Comparison of ENCODE assay signal across 37 mouse cellular contexts in genomic region chr9:97420896-97421295, GRCm38 (mm10). TPM values are rescaled to one million over a fixed set of nuclear protein-coding genes. Genes with fewer than 3 reads are reported as not detected.
"Had no signal": no experiment of that assay in that cellular context is flagged by ENCODE, and none has a peak within 500 bp of the region (broad histone marks: within the 10 kb centered on the region; RNA-seq: fewer than 3 reads in every experiment).

No protein-coding gene starts in this region.

- ATAC-seq: forebrain, postnatal 0 days; hindbrain, embryonic 16.5 days; inflammation-experienced regulatory T-cells, adult 6 months; intestine, embryonic 15.5 days; intestine, postnatal 0 days; liver, embryonic 12.5 days had no signal

- H3K4me3 ChIP-seq: gastrocnemius, adult 2 months; heart, embryonic 10.5 days; heart, embryonic 12.5 days; hindbrain, embryonic 10.5 days; hindbrain, embryonic 12.5 days; intestine, embryonic 15.5 days; layer of hippocampus, adult 2 months; left cerebral cortex, adult 2 months; limb, embryonic 13.5 days; limb, embryonic 15.5 days; liver, embryonic 12.5 days had no signal

- H3K9ac ChIP-seq: forebrain, postnatal 0 days; heart, embryonic 12.5 days; hindbrain, embryonic 12.5 days; hindbrain, embryonic 14.5 days; intestine, embryonic 15.5 days; limb, embryonic 13.5 days; limb, embryonic 15.5 days; liver, embryonic 12.5 days; liver, embryonic 14.5 days had no signal

- H3K27ac ChIP-seq: gastrocnemius, adult 2 months; heart, embryonic 10.5 days; hindbrain, embryonic 10.5 days; hindbrain, embryonic 12.5 days; hindbrain, embryonic 14.5 days; intestine, embryonic 15.5 days; layer of hippocampus, adult 2 months; left cerebral cortex, adult 2 months; limb, embryonic 13.5 days; limb, embryonic 15.5 days; liver, embryonic 12.5 days; liver, embryonic 14.5 days had no signal

- H3K9me3 ChIP-seq: heart, embryonic 10.5 days; heart, embryonic 12.5 days; hindbrain, embryonic 10.5 days; hindbrain, embryonic 12.5 days; intestine, embryonic 15.5 days; limb, embryonic 13.5 days; limb, embryonic 15.5 days; liver, embryonic 12.5 days had no signal

- H3K4me2 ChIP-seq: heart, embryonic 12.5 days; hindbrain, embryonic 12.5 days; hindbrain, embryonic 14.5 days; intestine, embryonic 15.5 days; limb, embryonic 13.5 days; limb, embryonic 15.5 days; liver, embryonic 12.5 days had no signal

- H3K36me3 ChIP-seq: heart, embryonic 10.5 days; heart, embryonic 12.5 days; hindbrain, embryonic 10.5 days; hindbrain, embryonic 12.5 days; intestine, embryonic 15.5 days; limb, embryonic 13.5 days; limb, embryonic 15.5 days; liver, embryonic 12.5 days had no signal

- H3K4me1 ChIP-seq: heart, embryonic 10.5 days; heart, embryonic 12.5 days; hindbrain, embryonic 10.5 days; hindbrain, embryonic 12.5 days; intestine, embryonic 15.5 days; limb, embryonic 13.5 days; limb, embryonic 15.5 days; liver, embryonic 12.5 days had no signal

- H3K27me3 ChIP-seq: heart, embryonic 12.5 days; hindbrain, embryonic 12.5 days; intestine, embryonic 15.5 days; limb, embryonic 13.5 days; limb, embryonic 15.5 days; liver, embryonic 12.5 days had no signal

- DNase-seq: forebrain, postnatal 0 days; gastrocnemius, adult 2 months; gastrocnemius, postnatal 10 days; gastrocnemius, postnatal 25 days; heart, postnatal 10 days; heart, postnatal 4 days; kidney, adult 18-20 months; kidney, postnatal 10 days; kidney, postnatal 4 days; left cerebral cortex, postnatal 4 days had no signal

RNA-seq across cellular contexts. Expression of gene Trim42, which starts 51.1 kb away (rescaled TPM):
- total RNA-seq: gastrocnemius, adult 2 months; gastrocnemius, postnatal 10 days; gastrocnemius, postnatal 25 days; gastrocnemius, postnatal 4 days; granulocyte monocyte progenitor cell, adult 5-6 weeks; heart, adult 8-10 months; heart, postnatal 10 days; heart, postnatal 25 days; heart, postnatal 4 days; layer of hippocampus, adult 2 months; layer of hippocampus, postnatal 10 days; layer of hippocampus, postnatal 25 days; left cerebral cortex, adult 2 months; left cerebral cortex, postnatal 25 days; left cerebral cortex, postnatal 4 days; liver, adult 2 months had no signal
- polyA plus RNA-seq: forebrain, postnatal 0 days; heart, embryonic 10.5 days; heart, embryonic 12.5 days; heart, embryonic 14.5 days; heart, embryonic 16.5 days; hindbrain, embryonic 10.5 days; hindbrain, embryonic 12.5 days; hindbrain, embryonic 14.5 days; hindbrain, embryonic 16.5 days; inflammation-experienced regulatory T-cells, adult 6 months; intestine, embryonic 15.5 days; intestine, postnatal 0 days; limb, embryonic 11.5 days; limb, embryonic 13.5 days; limb, embryonic 15.5 days; liver, adult 2 months; liver, embryonic 12.5 days; liver, embryonic 14.5 days; liver, embryonic 16.5 days had no signal
